Mouse (Mus musculus) lung, postnatal 4 days (tissue): ENCODE data around the gene Krt16.

Experiments
- DNase-seq, 2 experiments: peaks; one replicate each; pipeline ENCODE4 v3.0.0; 2021

Krt16 gene

GRCm38 (mm10) chr11:100248852-100249465 lies at the start of gene Krt16:
Gene Krt16, minus strand, starts transcription at chr11:100248902.
- no peak for DNase-seq

DNA sequence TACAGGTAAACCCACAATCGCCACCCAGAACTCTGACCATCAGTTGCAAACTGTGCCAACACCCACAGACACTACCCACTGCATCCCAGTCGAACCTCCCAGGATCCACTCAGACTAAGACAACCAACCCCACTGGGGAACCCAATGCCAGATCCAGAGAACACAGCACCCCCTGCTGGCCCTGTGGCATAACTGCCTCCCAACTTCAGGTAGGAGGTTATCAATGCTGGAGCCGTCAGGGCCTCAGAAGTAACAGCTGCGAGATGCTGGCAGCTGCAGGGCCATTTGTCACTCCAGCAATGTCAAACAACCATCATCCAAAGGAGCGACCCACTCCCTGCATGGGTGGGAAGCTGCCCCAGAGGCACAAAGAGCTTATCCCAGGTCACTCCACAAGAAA lies 49.1 kb upstream of the Krt16 start:
- peak in 1 of 2 experiments; percentile 17 for DNase-seq

DNA sequence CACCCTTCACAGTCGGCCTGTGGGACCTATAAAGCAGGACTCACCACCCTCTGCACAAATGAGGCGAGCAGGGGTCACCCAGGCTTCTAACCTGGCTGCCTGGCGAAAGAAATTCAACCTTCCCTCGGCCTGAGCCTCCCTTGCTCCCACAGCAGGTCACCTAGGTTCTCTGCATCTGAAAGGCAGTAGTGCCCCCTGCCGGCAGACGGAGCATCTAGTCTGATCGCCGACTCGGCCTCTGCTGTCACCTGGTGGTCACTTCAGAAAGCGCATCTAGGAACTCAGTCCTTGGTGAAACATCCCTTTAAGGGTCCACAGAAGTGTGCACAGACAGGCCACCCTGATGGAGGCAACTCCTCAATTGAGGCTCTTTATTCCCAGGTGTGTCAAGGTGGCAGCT lies 46.6 kb upstream of the Krt16 start:
- peak; percentile 75 to 87 for DNase-seq

DNA sequence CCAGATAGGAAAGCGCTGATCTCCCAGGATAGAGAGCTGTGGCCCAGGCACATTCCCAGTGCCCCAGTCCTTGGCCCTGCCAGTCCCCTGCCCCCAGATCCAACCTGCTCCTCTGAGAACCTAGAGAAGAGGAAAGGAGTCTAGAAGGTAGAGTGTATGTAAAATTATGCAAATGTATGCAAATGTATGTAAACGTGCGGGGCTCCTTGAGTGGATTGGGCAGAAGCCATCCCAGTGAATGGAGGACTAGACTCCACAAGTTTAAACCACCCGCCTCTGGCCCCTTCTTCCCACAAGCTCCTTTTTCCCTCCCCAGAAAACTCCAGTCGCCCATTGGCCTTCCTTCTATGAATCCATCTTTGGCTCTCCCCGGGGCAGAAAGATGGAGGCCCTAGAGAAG lies 44.2 kb upstream of the Krt16 start:
- DNase-seq, result no peak

- peak; percentile 31 to 62 for DNase-seq
These were observed 41.5 kb upstream of the Krt16 start for GRCm38 (mm10) chr11:100290235-100290634.

- DNase-seq, result peak; percentile 72 to 85
These were observed 40.2 kb upstream of the Krt16 start for GRCm38 (mm10) chr11:100288942-100289341.

DNA sequence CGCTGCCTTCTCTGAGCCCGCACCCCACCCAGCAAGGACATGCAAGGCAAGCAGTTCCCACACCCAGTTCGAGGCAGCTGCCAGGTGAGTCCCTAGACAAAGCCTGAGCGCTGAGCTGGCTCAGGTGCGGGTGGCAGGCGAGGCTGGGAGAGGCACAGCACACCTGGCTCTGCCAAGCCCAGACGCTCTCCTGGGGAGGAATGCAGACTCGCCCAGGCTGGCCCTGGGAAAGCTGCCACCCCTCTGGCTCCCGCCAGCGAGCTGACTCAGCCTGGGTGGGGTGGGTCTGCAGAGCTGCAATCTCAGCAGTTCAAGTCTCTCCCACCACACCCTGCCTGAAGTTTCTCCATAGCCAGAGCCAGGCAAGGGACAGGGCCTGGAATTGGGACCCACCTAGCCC lies 38.3 kb upstream of the Krt16 start:
- peak; percentile 65 to 88 for DNase-seq

DNA sequence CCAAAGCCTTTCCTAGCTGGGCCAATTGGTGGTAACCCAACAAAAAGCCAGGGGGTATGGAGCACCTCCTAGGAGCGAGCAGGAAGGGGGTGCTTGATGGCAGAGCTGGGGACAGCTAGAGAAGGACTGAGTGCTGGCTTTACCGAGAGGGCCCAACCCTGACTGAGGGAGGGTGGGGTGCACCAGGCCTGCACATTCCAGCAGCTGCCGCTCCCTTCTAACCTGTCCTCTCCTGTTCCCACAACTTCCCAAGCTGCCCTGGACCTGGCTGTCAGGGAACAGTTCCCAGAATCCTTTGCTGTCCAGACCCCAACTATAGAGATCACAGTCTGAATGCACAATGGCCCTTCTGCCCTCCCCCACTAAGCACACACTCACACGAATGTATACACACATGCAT lies 36.3 kb upstream of the Krt16 start:
- DNase-seq, result peak; percentile 10 to 63

GRCm38 (mm10) chr11:100282549-100282948 lies 33.8 kb upstream of the Krt16 start:
- peak; percentile 78 to 86 for DNase-seq

GRCm38 (mm10) chr11:100281596-100282544 lies 33.2 kb upstream of the Krt16 start:
- DNase-seq, result peak in 1 of 2 experiments; percentile 84

GRCm38 (mm10) chr11:100278759-100279158 lies 30.1 kb upstream of the Krt16 start:
- DNase-seq, result no peak

- DNase-seq, result no peak
These were observed 29.2 kb upstream of the Krt16 start for GRCm38 (mm10) chr11:100277726-100278480.

DNA sequence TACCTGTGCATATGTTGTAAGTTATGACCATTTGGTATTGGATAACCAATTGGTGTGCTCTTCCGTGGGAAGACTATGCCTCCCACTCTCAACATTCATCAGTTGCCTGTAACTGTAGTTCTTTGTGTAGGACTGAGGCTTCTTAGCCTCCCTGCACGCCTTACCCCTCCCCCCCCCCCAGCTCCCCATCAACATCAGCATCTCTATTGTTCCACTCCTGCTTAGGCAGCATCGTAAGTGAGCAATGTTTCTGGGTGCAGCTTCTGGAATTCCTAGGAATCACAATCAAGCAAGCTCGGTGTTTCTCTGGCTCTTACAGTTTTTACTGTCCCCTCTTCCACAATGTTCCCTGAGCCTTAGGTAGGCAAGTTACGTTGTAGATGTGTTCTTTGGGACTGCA lies 26.8 kb upstream of the Krt16 start:
- no peak for DNase-seq

- DNase-seq, result no peak
These were observed 26.0 kb upstream of the Krt16 start for GRCm38 (mm10) chr11:100274719-100275118.

GRCm38 (mm10) chr11:100271878-100272277 lies 23.2 kb upstream of the Krt16 start:
- no peak for DNase-seq

DNA sequence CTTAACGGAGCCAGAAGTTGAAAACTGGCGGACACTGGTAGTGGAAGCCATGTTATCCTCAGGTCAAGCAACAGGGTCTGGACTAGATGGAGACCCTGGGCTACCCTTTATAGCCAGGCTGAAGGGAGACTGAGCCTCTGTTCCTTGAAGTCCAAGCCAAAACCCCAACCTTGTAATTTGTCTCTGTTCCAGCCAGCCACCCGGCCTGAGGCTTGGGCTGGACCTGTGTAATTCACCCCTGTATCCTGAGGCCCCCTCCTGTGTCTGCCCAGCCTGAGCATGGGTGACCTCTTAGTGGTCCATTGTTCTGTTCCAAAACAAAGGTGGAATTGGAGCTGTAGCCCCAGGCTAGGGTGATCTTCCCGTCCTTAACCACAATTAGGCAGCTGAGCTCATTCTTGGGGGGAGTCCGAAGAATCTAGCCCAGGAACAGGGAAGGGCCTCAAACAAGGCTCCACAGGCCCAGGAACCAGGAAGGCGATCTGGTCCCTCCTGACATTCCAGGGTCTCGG lies 21.2 kb upstream of the Krt16 start, which contains the start of gene Krt42:
Krt42 (minus strand) TSS at position 51 of the 512 bp plus-strand sequence.
- DNase-seq, result no peak

DNA sequence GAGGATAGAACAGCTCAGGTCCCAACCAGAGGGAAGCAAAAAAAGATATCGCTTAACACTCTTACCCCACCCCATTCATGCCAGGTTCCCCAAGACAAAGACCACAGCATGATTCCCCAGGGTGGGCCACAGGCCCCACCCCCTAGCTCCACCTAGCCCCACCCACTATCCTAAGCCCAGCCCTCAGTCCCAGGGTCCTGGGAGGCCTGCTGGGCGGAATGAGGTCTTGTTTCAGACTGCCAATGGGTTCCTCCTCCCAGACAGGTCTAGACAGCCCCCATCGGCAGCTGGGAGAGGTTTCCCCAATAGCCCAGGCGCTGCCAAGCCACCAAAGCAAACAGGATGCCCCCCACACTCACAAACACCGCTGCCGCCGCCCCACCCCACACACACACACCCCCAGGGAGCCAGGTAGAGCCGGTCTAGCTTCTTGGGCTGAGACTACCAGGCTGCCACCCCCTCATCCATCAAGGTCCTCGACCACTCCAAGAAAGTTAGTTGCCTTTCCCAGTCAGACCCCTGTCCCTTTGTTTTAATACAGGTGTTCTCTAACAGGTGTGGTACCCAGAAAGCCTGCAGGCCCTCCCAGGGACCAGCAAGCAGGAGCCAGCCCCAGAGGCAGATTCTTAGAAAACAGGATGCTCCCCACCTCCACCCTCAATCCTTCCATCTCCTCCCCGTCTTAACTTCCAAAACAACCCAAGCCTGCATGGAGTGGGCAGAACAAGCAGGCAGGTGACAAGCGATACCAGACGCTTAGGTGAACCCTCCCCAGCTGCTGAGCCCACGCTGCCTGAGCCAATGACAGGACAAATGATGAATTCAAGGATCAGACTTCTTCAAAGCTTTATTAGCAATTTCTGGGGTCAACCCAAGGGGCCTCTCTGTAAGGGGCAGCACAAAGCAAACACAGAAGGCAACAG lies 13.6 kb upstream of the Krt16 start:
- DNase-seq, result peak in 1 of 2 experiments; percentile 14

DNA sequence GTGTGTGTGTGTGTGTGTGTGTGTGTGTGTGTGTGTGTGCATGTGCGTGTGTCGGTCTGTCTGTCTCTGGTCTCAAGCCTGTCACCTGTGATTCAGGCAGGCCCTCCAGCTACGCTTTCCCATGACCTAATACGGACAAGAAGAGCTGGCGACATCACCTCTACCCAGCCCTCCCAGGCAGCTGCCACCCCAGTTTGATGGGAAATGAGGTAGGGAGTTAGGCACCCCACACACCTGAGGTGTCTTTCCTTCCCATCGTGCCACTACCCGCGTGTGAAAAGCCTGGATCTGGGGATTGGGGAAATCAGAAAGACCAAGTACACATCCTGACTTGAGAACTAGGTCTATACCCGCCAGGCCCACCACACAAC lies 12.5 kb upstream of the Krt16 start:
- DNase-seq, result peak in 1 of 2 experiments; percentile 13

DNA sequence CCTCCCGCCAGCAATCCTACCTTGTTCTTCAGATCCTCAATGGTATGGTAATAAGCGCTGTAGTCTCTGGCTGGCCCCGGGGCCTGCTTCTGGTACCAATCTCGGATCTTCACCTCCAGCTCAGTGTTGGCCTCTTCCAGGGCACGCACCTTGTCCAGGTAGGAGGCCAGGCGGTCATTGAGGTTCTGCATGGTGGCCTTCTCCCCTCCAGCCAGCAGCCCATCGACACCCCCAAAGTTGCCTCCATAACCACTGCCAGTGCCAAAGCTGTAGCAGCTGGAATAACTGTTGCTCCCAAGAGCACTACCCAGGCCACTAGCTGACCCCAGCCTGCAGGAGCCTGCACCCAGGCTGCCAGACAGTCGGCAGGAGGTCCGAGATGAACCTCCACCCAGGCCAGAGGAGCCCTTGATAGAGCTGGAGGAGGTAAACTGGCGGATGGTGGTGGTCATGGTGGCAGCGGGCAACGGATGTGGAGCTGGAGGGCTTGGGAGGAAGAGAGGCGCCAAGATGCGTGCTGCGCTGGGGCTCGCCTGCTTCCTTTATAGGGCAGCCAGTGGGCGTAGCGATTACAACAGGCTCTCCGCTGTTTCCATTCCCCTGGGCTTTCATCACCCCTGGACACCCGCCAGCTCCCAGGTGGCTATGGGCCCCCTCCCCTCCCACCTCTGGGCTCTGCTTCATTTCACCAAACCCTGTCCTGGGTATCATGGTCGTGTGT lies 12.0 kb upstream of the Krt16 start, which contains the start of gene Krt17:
Krt17 (minus strand) TSS at position 516 of the 721 bp plus-strand sequence.
- peak in 1 of 2 experiments; percentile 21 for DNase-seq

DNA sequence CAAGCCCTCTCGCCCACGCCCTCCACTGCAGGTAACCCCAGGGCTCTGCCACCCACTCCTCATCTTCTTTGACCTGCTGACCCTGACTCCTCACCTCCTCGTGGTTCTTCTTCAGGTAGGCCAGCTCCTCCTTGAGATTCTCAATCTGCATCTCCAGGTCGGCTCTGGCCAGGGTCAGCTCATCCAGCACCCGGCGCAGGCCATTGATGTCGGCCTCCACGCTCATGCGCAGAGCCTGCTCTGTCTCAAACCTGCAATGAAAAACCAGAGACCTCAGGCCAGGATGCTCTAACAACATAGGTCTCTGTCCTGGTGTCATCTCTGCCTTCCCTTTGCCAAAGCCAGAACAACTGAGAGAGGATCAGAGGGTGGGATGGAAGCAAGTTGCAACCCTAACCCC lies 10.4 kb upstream of the Krt16 start:
- no peak for DNase-seq

DNA sequence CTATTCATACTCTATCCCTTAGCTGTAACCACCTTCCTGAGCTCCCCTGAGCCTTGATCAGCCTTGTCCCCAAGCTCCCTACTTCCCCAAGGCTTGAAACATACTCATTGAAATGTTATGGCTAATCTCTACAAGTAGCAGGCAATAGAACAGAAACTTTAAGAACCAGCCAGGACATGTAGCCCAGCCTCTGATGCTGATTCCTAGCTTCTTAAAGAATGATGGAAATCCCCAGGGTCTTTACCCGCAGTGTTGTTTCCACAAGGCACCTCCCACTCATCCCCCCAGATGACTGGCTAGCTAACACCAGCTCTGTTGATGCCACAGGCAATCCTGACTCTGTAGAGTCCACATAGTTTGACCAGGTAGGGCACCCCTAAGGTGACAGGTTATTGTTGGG lies 9.3 kb upstream of the Krt16 start:
- no peak for DNase-seq
